Mouse (Mus musculus) left cerebral cortex, adult 2 months (tissue): Measurements from ENCODE around the gene Apobec2. TPM values are rescaled to one million over a fixed set of nuclear protein-coding genes. Genes with fewer than 3 reads are reported as not detected.

ENCODE experiments used
- DNase-seq, 2 experiments: peaks; one replicate each; pipeline ENCODE4 v3.0.0; 2021 to 2022; ENCODE audit warnings: low spot score in 2 of 2, mixed read lengths in 1 of 2; ENCODE audit errors: extremely low spot score in 1 of 2
- H3K27ac ChIP-seq: fragments of 200-600 bp; 2 replicates; pipeline ENCODE4 v1.8.1; 2022
- H3K4me3 ChIP-seq: fragments of 200-600 bp; 2 replicates; pipeline ENCODE4 v1.8.1; 2022
- CTCF ChIP-seq: fragments of 200-600 bp; IDR thresholded peaks from 2 replicates; pipeline ENCODE4 v1.8.1; 2022; ENCODE audit warnings: antibody characterized with exemption, mild to moderate bottlenecking, moderate library complexity
- intact Hi-C: fragments of 180-260 bp; cut with DNase I; formaldehyde crosslinking; loops from one replicate; pipeline ENCODE4 v1.15.1; 2025
- total RNA-seq, 2 experiments: library from RNA; stranded (reverse); gene quantifications; 2 replicates each; pipeline ENCODE4 v1.2.3; 2021

Gene Apobec2
- total RNA-seq, 2 experiments from 2014 or later, result not detected

- no peak for TF ChIP-seq CTCF
- Histone ChIP-seq H3K4me3 (no peak overlapping the region), H3K27ac (no peak overlapping the region)
- intact Hi-C loops, result no loop called here
- no peak for DNase-seq
These were observed 21.5 kb upstream of the Apobec2 start for GRCm38 (mm10) chr17:48454190-48454589.

- no peak for DNase-seq
- no peak; the same call in 1 of the 2 replicates for TF ChIP-seq CTCF
- intact Hi-C loops, result no loop called here
- H3K4me3 ChIP-seq, result no peak overlapping the region
- H3K27ac ChIP-seq, result no peak overlapping the region
These were observed 20.8 kb upstream of the Apobec2 start for GRCm38 (mm10) chr17:48453489-48453888.

DNA sequence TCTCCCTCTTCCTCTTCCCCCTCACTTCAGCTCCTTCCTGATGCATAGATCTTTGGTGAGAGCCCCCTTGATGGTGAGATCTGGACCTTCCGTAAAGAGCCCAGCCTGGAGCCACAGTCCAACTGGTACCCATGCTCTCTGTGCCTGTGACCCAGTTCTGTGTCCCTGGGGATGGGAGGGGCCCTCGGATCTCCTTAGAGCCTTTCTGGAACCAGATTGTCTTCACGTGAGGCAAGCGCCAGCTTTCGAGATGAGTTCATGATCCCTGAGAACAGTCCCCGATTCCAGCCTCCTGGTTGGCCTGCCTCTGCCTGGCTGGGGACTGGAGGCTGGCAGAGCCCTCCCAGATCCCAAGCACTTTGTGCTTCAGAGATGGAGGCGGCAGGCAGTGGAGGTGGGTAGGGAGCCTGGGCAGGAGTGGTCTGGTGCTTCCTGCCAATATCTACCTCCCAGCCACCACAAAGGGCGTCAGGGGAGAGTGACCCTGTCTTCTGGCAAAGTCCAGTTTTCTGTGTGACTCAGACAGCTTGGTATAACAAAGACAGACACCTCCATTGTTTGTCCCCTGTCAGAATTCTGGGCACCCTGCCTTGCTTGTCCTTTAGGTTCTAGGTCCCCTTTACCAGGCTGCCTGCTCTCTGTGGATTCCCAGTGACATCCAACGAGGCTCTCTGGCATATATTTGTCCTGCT is 19.2 kb upstream of the Apobec2 start:
- no peak for TF ChIP-seq CTCF
- DNase-seq, result no peak
- no peak overlapping the region for H3K27ac ChIP-seq
- H3K4me3 ChIP-seq, result no peak overlapping the region
- intact Hi-C loops, result no loop called here

- TF ChIP-seq CTCF, result no peak
- no peak for DNase-seq
- intact Hi-C loops, result no loop called here
- Histone ChIP-seq H3K4me3 (no peak within 1 kb of the TSS), H3K27ac (no peak within 1 kb of the TSS)
These were observed 18.6 kb upstream of the Apobec2 start, which contains the start of gene Tspo2 for GRCm38 (mm10) chr17:48451353-48451675. TSS of gene Tspo2 (minus strand) at chr17:48451522.

DNA sequence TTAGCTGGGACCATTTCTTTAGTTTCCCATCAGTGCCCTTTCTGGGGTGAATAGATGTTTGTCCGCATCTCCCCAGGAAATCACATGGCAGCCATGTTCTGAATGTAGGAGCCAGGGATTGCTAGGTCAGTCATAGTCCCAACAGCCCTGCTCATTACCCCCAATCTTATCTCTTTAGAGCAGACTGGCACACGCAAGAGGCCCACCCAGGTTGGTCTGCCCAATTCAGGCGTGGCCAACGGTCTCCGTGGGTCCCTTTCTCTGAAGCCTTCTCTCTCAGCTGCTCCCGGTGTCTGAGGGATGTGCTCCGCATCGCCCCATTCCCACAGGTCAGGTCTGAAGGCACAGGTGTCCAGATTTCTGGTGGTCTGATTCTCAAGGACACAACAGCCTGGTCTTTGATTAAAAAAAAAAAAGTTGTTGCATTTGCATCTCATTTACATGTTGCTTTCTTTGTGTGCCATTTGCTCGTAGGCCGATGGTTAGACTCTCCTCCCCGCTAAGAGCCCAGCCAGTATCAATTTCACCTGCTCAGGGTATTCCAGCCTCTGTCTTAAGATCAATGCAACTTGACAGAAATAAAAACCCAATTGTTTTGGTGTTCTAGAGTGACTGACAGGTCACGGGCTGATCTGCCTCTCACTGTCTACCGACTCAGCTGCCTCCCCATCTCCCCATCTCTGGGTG is 18.1 kb upstream of the Apobec2 start:
- intact Hi-C loops, result no loop called here
- no peak overlapping the region for H3K4me3 ChIP-seq
- TF ChIP-seq CTCF, result no peak
- no peak overlapping the region for H3K27ac ChIP-seq
- DNase-seq, result no peak

- intact Hi-C loops, result no loop called here
- Histone ChIP-seq H3K4me3 (no peak overlapping the region), H3K27ac (no peak overlapping the region)
- TF ChIP-seq CTCF, result no peak
- no peak for DNase-seq
These were observed 14.9 kb upstream of the Apobec2 start for GRCm38 (mm10) chr17:48447675-48448074.

DNA sequence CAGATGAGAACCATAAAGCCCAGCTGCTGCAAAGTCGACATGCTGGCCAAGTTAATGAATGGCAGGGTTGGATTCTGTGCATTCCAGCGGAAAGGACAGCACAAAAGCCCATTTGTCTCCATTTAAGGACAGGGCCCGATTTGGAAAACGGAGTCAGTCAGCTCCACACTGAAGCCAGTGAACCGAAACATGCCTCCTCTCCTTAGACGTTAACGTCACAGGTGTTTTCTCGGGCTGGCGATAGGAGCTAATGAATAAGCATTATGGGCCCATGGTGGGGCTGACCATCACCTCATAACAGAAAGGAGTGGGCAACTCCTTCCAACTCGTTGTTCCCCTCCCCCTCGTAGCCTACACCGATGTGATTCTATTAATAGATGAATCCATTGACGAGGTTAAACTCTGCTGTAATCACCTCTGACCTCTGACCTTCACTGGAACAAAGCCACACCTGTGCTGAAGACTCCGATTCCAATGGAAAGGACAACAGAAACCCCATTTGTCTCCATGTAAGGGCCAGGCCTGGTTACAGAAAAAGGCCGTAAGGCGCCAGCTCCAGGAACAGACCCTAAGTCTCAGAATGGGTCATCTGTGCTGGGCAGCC is 10.9 kb upstream of the Apobec2 start:
- intact Hi-C loops, result no loop called here
- Histone ChIP-seq H3K27ac (no peak overlapping the region), H3K4me3 (no peak overlapping the region)
- TF ChIP-seq CTCF, result no peak
- no peak for DNase-seq

- no peak for DNase-seq
- intact Hi-C loops, result no loop called here
- Histone ChIP-seq H3K27ac (no peak overlapping the region), H3K4me3 (no peak overlapping the region)
- no peak for TF ChIP-seq CTCF
These were observed 10.2 kb upstream of the Apobec2 start for GRCm38 (mm10) chr17:48442745-48443457.

DNA sequence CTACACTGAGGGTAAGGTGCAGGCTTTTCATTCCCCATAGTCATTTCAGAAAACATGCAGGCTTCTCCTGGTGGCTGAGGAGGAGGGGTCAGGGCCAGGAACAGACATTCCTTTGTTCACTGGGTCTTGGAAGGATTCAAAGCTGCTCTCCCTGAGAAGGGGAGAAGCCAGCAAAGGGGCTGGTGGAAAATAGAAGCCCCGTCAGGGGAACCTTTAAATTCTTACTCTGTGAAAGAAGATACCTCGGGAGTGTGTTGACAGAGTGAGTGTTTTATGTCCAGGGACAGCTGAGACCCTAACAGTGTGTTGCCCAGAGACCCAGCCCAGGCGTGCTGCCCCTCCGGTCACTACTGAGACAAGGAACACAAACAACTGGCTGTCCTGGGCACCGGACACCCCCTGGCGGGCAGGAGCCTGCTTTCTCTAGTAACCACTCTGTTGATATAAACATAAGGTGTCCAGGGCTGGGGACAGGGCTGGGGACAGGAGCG is 4.7 kb upstream of the Apobec2 start:
- intact Hi-C loops, result no loop called here
- Histone ChIP-seq H3K4me3 (no peak overlapping the region), H3K27ac (no peak overlapping the region)
- no peak; the same call in 1 of the 2 replicates for TF ChIP-seq CTCF
- no peak for DNase-seq

DNA sequence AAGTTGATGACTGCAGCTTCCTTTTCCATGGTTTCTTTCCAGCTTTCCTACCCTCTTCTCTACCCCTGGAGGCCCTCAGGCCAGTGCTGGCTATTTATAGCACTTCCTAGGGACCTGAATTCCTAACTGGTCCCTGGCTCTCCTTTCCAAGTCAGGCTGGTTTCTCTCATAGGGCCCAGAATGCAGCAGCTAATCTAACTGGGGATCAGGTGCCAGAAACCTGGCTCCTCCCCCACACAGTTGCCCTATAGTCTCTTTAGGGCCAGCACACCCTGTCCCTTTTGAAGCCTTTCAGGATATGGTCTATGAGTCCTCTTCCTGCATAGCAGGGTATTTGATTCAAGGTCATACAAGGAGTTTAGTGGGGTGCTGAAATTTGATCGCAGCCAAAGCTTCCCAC is 3.8 kb upstream of the Apobec2 start:
- H3K27ac ChIP-seq, result no peak overlapping the region
- DNase-seq, result no peak
- no peak for TF ChIP-seq CTCF
- intact Hi-C loops, result no loop called here
- H3K4me3 ChIP-seq, result no peak overlapping the region

- intact Hi-C loops, result no loop called here
- TF ChIP-seq CTCF, result no peak
- DNase-seq, result no peak
- no peak overlapping the region for H3K27ac ChIP-seq
- no peak overlapping the region for H3K4me3 ChIP-seq
These were observed 1.7 kb upstream of the Apobec2 start for GRCm38 (mm10) chr17:48434479-48434878.
